Mouse (Mus musculus): Measurements from ENCODE around the gene Utp20.

Gene Utp20

GRCm38 (mm10) chr10:88716986-88717755 lies 109.4 kb downstream of the Utp20 start:
- in situ Hi-C loops (cut with MboI) = no loop called here

- in situ Hi-C loops (cut with MboI) = no loop called here
Observed at GRCm38 (mm10) chr10:88715621-88716020, 111.0 kb downstream of the Utp20 start.

DNA sequence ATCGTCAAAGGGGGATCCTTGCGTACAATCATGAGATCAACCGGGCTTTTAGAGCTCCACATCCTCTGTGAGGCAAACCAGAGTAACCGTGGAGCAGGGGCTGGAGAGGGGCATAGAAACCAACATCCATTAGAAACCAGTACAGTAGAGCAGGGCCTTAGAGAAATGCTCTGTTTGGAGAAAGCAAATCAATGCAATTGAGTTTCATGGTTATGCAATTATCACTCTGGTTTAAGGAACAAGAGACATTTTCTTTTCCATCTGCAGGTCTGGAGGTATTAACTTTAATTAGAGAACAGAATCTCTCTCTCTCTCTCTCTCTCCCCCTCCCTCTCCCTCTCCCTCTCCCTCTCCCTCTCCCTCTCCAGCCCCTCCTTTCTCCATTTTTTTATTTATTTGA lies 111.9 kb downstream of the Utp20 start:
- in situ Hi-C loops (cut with MboI) = no loop called here

DNA sequence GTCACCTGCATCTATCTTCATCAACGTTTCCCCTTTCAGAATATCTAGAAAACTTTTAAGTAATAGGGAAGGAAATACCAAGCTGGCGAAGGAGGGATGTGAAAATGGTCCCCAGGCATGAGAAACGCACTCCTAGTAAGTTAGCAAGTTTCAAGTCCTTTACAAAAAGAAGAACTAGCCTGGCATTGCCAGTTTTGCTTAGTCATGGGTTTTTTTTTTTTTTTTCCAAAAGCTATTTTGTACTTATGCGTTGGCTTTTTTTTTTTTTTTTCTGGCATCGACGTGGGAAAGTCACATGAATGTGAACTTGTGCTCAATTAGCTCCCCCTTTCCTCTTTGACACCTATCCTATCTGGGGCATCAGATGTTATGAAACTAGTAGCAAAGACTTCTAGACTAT lies 114.2 kb downstream of the Utp20 start:
- in situ Hi-C loops (cut with MboI) = no loop called here

DNA sequence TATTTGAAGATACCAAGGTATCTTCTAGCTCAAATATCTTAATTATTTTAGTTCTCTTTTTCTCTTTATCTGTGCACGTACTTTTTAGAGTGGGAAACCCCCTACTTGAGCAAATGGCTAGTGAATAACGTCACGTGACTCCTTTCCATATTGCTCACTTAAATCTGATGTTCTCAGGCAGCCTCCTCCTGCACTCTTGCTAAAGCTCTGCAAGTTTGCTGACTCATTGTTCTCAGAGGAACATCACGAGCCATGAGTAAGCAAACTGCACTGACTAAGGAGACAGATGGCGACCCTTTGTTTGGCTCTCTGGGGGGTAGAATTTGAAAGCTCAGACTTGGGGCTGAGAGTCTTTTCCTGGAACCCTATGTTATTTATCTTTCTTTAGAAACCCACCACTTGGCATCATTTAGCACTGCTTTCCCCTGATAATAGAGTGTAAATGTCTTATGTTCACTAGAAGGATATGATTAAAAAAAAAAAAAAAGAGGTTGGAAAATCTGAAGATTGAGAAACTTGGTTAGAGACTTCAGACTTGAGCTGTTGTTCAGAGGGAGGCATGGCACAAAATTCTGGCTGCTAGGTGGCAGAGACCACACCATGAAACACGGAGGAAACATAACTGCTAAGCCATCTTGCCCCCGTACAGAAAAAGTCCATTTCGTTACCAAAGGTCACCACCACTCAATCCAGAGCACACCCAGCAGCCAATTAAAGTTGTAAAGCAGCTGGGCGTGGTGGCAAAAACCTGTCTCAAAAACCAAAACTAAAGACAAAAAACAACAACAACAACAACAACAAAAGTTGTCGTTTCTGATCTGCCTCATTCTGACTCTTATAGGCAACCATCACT lies 117.7 kb downstream of the Utp20 start:
- in situ Hi-C loops (cut with MboI) = no loop called here

GRCm38 (mm10) chr10:88700938-88701337 lies 125.7 kb downstream of the Utp20 start:
- in situ Hi-C loops (cut with MboI) = no loop called here
